Mouse (Mus musculus) lung, adult 2 months (tissue): ENCODE results near the gene Wdr31.

Source experiments
- CTCF ChIP-seq: fragments of 200-500 bp; IDR thresholded peaks from 2 replicates; pipeline ENCODE4 v1.5.1; 2011; ENCODE audit warnings: mild to moderate bottlenecking, low read length, control low read depth; ENCODE audit not compliant: insufficient read depth
- POLR2A ChIP-seq: fragments of 200-500 bp; IDR thresholded peaks from 2 replicates; pipeline ENCODE4 v1.6.1; 2011; ENCODE audit warnings: low read depth, mild to moderate bottlenecking, control low read depth, low read length, borderline replicate concordance; ENCODE audit errors: extremely low read depth

DNA sequence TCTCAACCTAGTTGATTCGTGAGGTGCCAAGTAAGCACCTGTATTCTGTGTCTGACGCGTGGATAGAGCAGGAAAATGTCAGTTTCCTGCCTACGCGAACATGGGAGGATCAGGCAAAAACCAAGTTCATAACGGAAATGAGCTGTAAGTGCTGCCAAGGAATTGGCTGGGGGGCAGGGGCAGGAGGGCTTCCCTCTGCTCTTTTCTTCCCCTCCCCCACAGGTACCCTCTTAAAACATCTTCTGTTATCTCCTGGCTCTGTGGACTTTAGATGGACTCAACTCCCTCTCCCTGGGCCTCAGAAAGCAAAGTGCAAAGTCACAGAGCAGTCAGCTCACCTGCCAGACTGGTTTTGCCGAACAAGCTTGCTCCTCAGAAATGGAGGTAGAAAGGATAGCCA is 32.3 kb upstream of the Wdr31 start:
- TF ChIP-seq CTCF = no peak
- no peak for TF ChIP-seq POLR2A
